Mouse (Mus musculus): ENCODE results near the gene Guk1. TPM values are rescaled to one million over a fixed set of nuclear protein-coding genes. Genes with fewer than 3 reads are reported as not detected.

Gene Guk1
- polyA plus RNA-seq, 1 experiment from 2014 or later: 142 TPM

GRCm38 (mm10) chr11:59208153-59208831 is 16.3 kb upstream of the Guk1 start, which contains the start of gene 2310033P09Rik:
Gene 2310033P09Rik (plus strand): TSS chr11:59208321.
- peaks cover 10% of the 10 kb centered on the region; the same call in 1 of the 2 replicates for H3K4me1 ChIP-seq (replicated peaks; ENCODE audit: control insufficient read depth, insufficient read depth, low read length)
- peaks cover 63% of the 10 kb centered on the region for H3K36me3 ChIP-seq (ENCODE audit: control insufficient read depth, insufficient read depth, low read length)
- peak; percentile 95 for DNase-seq (ENCODE audit: low spot score)

GRCm38 (mm10) chr11:59202081-59202995 is 10.3 kb upstream of the Guk1 start, which contains the start of gene Mrpl55:
Gene Mrpl55 (plus strand): TSS chr11:59202486.
- DNase-seq (ENCODE audit: low spot score): peak; percentile 99
- Histone ChIP-seq H3K27me3 (replicated peaks; ENCODE audit: control insufficient read depth, insufficient read depth, low read length) (no peaks in the 10 kb centered on the region), H3K4me3 (ENCODE audit: low read depth, low read length) (peak within 1 kb of the TSS; percentile 79), H3K4me2 (ENCODE audit: low read length) (peak within 1 kb of the TSS; percentile 97), H3K4me1 (replicated peaks; ENCODE audit: control insufficient read depth, insufficient read depth, low read length) (peaks cover 14% of the 10 kb centered on the region), H3K27ac (ENCODE audit: low read depth) (peak within 1 kb of the TSS; percentile 71), H3K9ac (ENCODE audit: low read length) (peak within 1 kb of the TSS; percentile 70), H3K36me3 (ENCODE audit: control insufficient read depth, insufficient read depth, low read length) (peaks cover 44% of the 10 kb centered on the region), H3K9me3 (ENCODE audit: control insufficient read depth, low read length) (no peaks in the 10 kb centered on the region)
- WGBS: under 1% methylated on average over 63 of the region's 63 CpGs
- ATAC-seq (replicated peaks; ENCODE audit: low FRiP score, low TSS enrichment, low read depth): peak; percentile 93

More at GRCm38 (mm10) chr11:59208153-59208831, 16.3 kb upstream of the Guk1 start, which contains the start of gene 2310033P09Rik:
- H3K27me3 ChIP-seq (replicated peaks; ENCODE audit: control insufficient read depth, insufficient read depth, low read length): no peaks in the 10 kb centered on the region
- under 1% methylated on average over 64 of the region's 67 CpGs for WGBS
- peak within 1 kb of the TSS; percentile 58 for H3K4me2 ChIP-seq (ENCODE audit: low read length)
- ATAC-seq (replicated peaks; ENCODE audit: low FRiP score, low TSS enrichment, low read depth): peak; percentile 83
- H3K4me3 ChIP-seq (ENCODE audit: low read depth, low read length): peak within 1 kb of the TSS; percentile 86
- H3K9me3 ChIP-seq (ENCODE audit: control insufficient read depth, low read length): no peaks in the 10 kb centered on the region
- H3K9ac ChIP-seq (ENCODE audit: low read length): peak within 1 kb of the TSS; percentile 87
- H3K27ac ChIP-seq (ENCODE audit: low read depth): peak within 1 kb of the TSS; percentile 93

GRCm38 (mm10) chr11:59201216-59202002 is 9.4 kb upstream of the Guk1 start:
- Histone ChIP-seq H3K27me3 (replicated peaks; ENCODE audit: control insufficient read depth, insufficient read depth, low read length) (no peaks in the 10 kb centered on the region), H3K36me3 (ENCODE audit: control insufficient read depth, insufficient read depth, low read length) (peaks cover 37% of the 10 kb centered on the region), H3K9ac (ENCODE audit: low read length) (peak overlapping the region; percentile 70), H3K27ac (ENCODE audit: low read depth) (peak overlapping the region; percentile 71; the same call in 1 of the 2 replicates), H3K4me2 (ENCODE audit: low read length) (peak overlapping the region; percentile 97), H3K9me3 (ENCODE audit: control insufficient read depth, low read length) (no peaks in the 10 kb centered on the region), H3K4me3 (ENCODE audit: low read depth, low read length) (peak overlapping the region; percentile 79), H3K4me1 (replicated peaks; ENCODE audit: control insufficient read depth, insufficient read depth, low read length) (peaks cover 14% of the 10 kb centered on the region)
- no peak for ATAC-seq (replicated peaks; ENCODE audit: low FRiP score, low TSS enrichment, low read depth)
- 29% methylated on average over 16 of the region's 16 CpGs for WGBS
- no peak for DNase-seq (ENCODE audit: low spot score)

- no peak overlapping the region for H3K4me2 ChIP-seq (ENCODE audit: low read length)
- H3K9ac ChIP-seq (ENCODE audit: low read length): no peak overlapping the region
- ATAC-seq (replicated peaks; ENCODE audit: low FRiP score, low TSS enrichment, low read depth) (no peak), DNase-seq (ENCODE audit: low spot score) (no peak)
- H3K4me3 ChIP-seq (ENCODE audit: low read depth, low read length): no peak overlapping the region
- no peaks in the 10 kb centered on the region for H3K27me3 ChIP-seq (replicated peaks; ENCODE audit: control insufficient read depth, insufficient read depth, low read length)
- H3K36me3 ChIP-seq (ENCODE audit: control insufficient read depth, insufficient read depth, low read length): peaks cover 13% of the 10 kb centered on the region
- peaks cover 4% of the 10 kb centered on the region for H3K4me1 ChIP-seq (replicated peaks; ENCODE audit: control insufficient read depth, insufficient read depth, low read length)
- no peaks in the 10 kb centered on the region for H3K9me3 ChIP-seq (ENCODE audit: control insufficient read depth, low read length)
- H3K27ac ChIP-seq (ENCODE audit: low read depth): no peak overlapping the region
Observed at GRCm38 (mm10) chr11:59196230-59196629, 4.2 kb upstream of the Guk1 start.

DNA sequence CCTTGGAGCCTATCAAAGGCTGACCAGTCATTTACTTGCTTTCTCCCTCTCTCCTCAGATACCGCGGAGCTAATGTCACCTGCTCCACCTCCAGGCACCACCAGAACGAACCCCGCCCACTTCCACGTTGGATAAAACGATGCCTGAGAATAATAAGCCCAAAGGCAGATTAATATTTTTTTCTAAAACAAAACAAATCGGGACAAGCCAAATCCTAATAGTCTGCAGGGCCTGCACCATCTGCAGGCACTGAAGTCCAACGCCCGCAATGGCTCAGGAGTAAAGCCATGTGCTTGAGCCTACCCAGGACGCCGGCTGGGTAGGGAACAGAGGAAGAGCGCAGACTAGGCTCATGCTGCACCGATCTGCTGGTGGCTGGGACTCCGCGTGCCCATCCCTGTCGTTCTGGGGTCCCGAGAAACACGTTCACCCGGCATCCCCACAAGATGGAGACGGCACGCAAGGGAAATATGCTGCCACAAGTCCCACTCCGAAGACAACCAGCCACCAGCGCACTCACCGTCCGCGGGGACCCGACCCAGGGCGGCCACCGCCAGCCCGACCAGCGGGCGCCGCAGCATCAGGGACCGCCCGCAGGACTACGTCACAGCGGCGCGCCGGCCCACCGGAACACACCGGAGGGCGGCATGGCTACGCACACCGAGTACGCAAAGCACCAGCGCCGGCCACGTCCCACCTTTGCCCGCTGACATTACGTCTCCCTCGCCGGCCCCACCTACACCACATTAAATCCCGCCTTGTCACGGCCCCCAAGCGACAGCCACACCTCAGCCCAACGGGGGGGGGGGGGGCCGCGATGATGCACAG is 567 bp downstream of the Guk1 start:
- Histone ChIP-seq H3K27me3 (replicated peaks; ENCODE audit: control insufficient read depth, insufficient read depth, low read length) (no peaks in the 10 kb centered on the region), H3K9me3 (ENCODE audit: control insufficient read depth, low read length) (no peaks in the 10 kb centered on the region), H3K9ac (ENCODE audit: low read length) (peak overlapping the region; percentile 68), H3K4me2 (ENCODE audit: low read length) (peak overlapping the region; percentile 73), H3K4me1 (replicated peaks; ENCODE audit: control insufficient read depth, insufficient read depth, low read length) (peaks cover 6% of the 10 kb centered on the region), H3K27ac (ENCODE audit: low read depth) (peak overlapping the region; percentile 89), H3K4me3 (ENCODE audit: low read depth, low read length) (peak overlapping the region; percentile 67), H3K36me3 (ENCODE audit: control insufficient read depth, insufficient read depth, low read length) (peaks cover 5% of the 10 kb centered on the region)
- peak; percentile 94 for ATAC-seq (replicated peaks; ENCODE audit: low FRiP score, low TSS enrichment, low read depth)
- DNase-seq (ENCODE audit: low spot score): peak; percentile 95
- under 1% methylated on average over 57 of the region's 59 CpGs for WGBS

GRCm38 (mm10) chr11:59187706-59188105 is 4.3 kb downstream of the Guk1 start:
- Histone ChIP-seq H3K4me3 (ENCODE audit: low read depth, low read length) (no peak overlapping the region), H3K9ac (ENCODE audit: low read length) (no peak overlapping the region), H3K27me3 (replicated peaks; ENCODE audit: control insufficient read depth, insufficient read depth, low read length) (no peaks in the 10 kb centered on the region), H3K9me3 (ENCODE audit: control insufficient read depth, low read length) (no peaks in the 10 kb centered on the region), H3K4me1 (replicated peaks; ENCODE audit: control insufficient read depth, insufficient read depth, low read length) (peaks cover 14% of the 10 kb centered on the region), H3K4me2 (ENCODE audit: low read length) (no peak overlapping the region), H3K36me3 (ENCODE audit: control insufficient read depth, insufficient read depth, low read length) (peaks cover 28% of the 10 kb centered on the region), H3K27ac (ENCODE audit: low read depth) (no peak overlapping the region)
- ATAC-seq (replicated peaks; ENCODE audit: low FRiP score, low TSS enrichment, low read depth): peak; percentile 16; the same call in 1 of the 2 replicates
- peak; percentile 54 for DNase-seq (ENCODE audit: low spot score)
- WGBS: 55% methylated on average over 6 of the region's 6 CpGs

- ATAC-seq (replicated peaks; ENCODE audit: low FRiP score, low TSS enrichment, low read depth) (no peak), DNase-seq (ENCODE audit: low spot score) (no peak)
- Histone ChIP-seq H3K27ac (ENCODE audit: low read depth) (no peak overlapping the region), H3K4me3 (ENCODE audit: low read depth, low read length) (no peak overlapping the region), H3K9me3 (ENCODE audit: control insufficient read depth, low read length) (no peaks in the 10 kb centered on the region), H3K9ac (ENCODE audit: low read length) (no peak overlapping the region), H3K4me1 (replicated peaks; ENCODE audit: control insufficient read depth, insufficient read depth, low read length) (peaks cover 8% of the 10 kb centered on the region), H3K36me3 (ENCODE audit: control insufficient read depth, insufficient read depth, low read length) (peaks cover 28% of the 10 kb centered on the region), H3K27me3 (replicated peaks; ENCODE audit: control insufficient read depth, insufficient read depth, low read length) (no peaks in the 10 kb centered on the region), H3K4me2 (ENCODE audit: low read length) (no peak overlapping the region)
- 92% methylated on average over 5 of the region's 5 CpGs for WGBS
Observed at GRCm38 (mm10) chr11:59185490-59185889, 6.5 kb downstream of the Guk1 start.

Measured in intestine, embryonic 14.5 days (tissue).